Mouse (Mus musculus) ZHBTc4 (cell line): ENCODE results near the gene Asb13.

Experiments
- DNase-seq: peaks from one replicate; pipeline ENCODE4 v3.0.0-alpha.2; 2011; ENCODE audit warnings: low read depth, low spot score

The Asb13 gene

GRCm38 (mm10) chr13:3664241-3664640, 30.4 kb downstream of the Asb13 start:
- no peak for DNase-seq

- DNase-seq = peak; percentile 81
These were observed 31.5 kb downstream of the Asb13 start for GRCm38 (mm10) chr13:3665308-3665723.

- peak; percentile 7 for DNase-seq
These were observed 33.5 kb downstream of the Asb13 start for GRCm38 (mm10) chr13:3667288-3667873.

- DNase-seq = no peak
These were observed 34.2 kb downstream of the Asb13 start for GRCm38 (mm10) chr13:3668068-3668467.

GRCm38 (mm10) chr13:3669611-3670010, 35.8 kb downstream of the Asb13 start:
- no peak for DNase-seq

GRCm38 (mm10) chr13:3670039-3670438, 36.2 kb downstream of the Asb13 start:
- DNase-seq = no peak

GRCm38 (mm10) chr13:3673151-3673550, 39.3 kb downstream of the Asb13 start:
- DNase-seq = no peak

- no peak for DNase-seq
These were observed 39.8 kb downstream of the Asb13 start for GRCm38 (mm10) chr13:3673622-3674021.

- no peak for DNase-seq
These were observed 42.0 kb downstream of the Asb13 start for GRCm38 (mm10) chr13:3675855-3676254.

GRCm38 (mm10) chr13:3679098-3679497, 45.3 kb downstream of the Asb13 start:
- DNase-seq = no peak

GRCm38 (mm10) chr13:3686306-3686705, 52.5 kb downstream of the Asb13 start:
- DNase-seq = no peak

- peak; percentile 49 for DNase-seq
These were observed 60.9 kb downstream of the Asb13 start for GRCm38 (mm10) chr13:3694599-3695343.

GRCm38 (mm10) chr13:3696977-3697735, 63.3 kb downstream of the Asb13 start:
- DNase-seq = peak; percentile 7

GRCm38 (mm10) chr13:3700752-3701151, 66.9 kb downstream of the Asb13 start:
- DNase-seq = no peak
